Mouse (Mus musculus) ovary, postnatal 10 days (tissue): ENCODE measurements around the gene Fcrlb.
"Not testable (repeated sequence)": the region's sequence is repeated elsewhere in the genome, so short reads cannot be mapped to it uniquely, and the experiment has no call there.

Source experiments
- DNase-seq: peaks from one replicate; pipeline ENCODE4 v3.0.0; 2022; ENCODE audit warnings: low spot score

The Fcrlb gene

GRCm38 (mm10) chr1:170912891-170913615, at the start of gene Fcrlb:
TSS of gene Fcrlb (minus strand) at chr1:170912941.
- DNase-seq = no peak

DNA sequence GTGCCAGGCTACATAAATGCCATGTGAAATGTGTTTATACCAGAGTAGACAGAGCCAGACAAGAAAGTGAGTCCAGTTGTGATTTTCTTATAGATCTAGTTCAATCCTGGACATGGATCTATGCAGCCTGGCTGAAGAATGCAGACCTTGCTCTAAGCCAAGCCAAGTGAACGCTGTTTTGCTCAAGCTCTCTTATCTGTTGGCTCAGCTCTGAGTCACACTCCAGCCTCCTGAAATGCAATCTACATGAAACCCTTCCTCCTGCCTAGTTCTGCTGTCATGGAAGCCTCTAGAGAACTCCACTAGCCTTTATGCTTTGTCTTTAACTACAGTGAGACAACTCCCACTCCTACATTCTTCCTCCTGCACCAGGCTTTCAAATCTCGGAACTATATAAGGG, 49.6 kb upstream of the Fcrlb start:
- DNase-seq = no peak

- DNase-seq = no peak
Measured at GRCm38 (mm10) chr1:170961101-170961500, 48.4 kb upstream of the Fcrlb start.

- DNase-seq = no peak
Measured at GRCm38 (mm10) chr1:170959791-170960190, 47.0 kb upstream of the Fcrlb start.

DNA sequence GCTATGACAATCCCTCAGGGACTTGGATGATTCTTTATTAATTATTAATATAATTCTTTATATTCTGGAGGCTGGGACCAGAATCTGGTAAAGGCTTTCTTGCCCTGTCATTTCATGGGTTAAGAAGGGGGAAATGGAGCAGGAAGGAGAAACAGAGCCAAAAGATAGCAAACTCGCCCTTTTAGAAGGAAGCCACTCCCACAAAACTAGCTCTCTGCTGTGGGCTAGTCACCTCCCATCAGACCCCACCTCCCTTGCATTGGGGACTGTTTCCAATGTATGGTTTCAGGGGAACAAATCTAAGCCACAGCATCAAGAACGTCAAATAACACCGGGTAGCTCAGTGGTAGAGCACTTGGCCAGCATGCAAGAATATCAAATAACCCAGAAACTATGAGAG, 45.5 kb upstream of the Fcrlb start:
- DNase-seq = no peak

DNA sequence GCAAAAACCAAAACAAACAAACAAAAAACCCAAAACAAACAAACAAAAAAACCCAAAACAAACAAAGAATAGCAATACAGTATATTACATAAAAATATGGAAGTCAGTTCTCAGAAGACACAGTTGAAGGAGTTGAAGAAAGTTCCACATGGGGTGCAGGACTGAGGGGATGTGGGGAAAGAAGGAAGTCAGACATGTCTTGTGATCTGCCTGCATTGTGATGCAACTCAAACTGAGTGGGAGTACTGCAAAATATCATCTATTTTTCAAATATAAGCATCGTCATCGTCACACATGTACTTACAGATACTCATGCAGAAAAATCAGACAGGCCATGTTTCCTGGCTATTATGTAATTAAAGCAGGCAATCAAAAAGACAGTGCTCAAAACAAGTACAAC, 40.5 kb upstream of the Fcrlb start:
- DNase-seq = no peak

GRCm38 (mm10) chr1:170950772-170951171, 38.0 kb upstream of the Fcrlb start:
- DNase-seq = no peak

DNA sequence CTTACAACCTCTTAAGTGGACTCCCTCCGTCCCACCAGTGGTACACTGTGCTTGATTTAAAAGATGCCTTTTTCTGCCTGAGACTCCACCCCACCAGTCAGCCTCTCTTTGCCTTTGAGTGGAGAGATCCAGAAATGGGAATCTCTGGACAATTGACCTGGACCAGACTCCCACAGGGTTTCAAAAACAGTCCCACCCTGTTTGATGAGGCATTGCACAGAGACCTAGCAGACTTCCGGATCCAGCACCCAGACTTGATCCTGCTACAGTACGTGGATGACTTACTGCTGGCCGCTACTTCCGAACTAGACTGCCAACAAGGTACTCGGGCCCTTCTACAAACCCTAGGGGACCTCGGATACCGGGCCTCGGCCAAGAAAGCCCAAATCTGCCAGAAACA, 32.2 kb upstream of the Fcrlb start:
- not testable (repeated sequence) for DNase-seq

GRCm38 (mm10) chr1:170944151-170944550, 31.4 kb upstream of the Fcrlb start:
- DNase-seq = not testable (repeated sequence)

DNA sequence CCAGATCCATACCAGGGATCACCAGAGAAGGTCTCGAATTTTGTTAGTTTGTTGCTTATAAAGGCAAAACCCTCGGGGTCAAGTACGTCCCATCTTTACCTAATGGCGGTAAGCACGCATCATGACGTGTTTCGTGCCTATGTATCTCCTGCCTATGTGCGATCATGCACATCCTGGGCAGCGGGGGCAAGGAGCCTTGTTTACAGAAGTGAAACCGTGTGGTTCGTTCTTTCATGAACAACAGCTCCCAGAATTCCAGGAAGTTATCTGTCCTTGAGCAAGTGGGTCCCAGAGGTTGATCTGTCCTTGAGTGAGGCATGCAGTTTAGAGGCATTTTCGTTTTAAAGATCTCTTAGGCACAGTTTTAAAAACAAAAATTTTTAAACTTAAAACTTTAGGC, 26.5 kb upstream of the Fcrlb start:
- DNase-seq = no peak

- no peak for DNase-seq
Measured at GRCm38 (mm10) chr1:170934383-170934782, 21.6 kb upstream of the Fcrlb start.

GRCm38 (mm10) chr1:170933940-170934339, 21.2 kb upstream of the Fcrlb start:
- DNase-seq = no peak

DNA sequence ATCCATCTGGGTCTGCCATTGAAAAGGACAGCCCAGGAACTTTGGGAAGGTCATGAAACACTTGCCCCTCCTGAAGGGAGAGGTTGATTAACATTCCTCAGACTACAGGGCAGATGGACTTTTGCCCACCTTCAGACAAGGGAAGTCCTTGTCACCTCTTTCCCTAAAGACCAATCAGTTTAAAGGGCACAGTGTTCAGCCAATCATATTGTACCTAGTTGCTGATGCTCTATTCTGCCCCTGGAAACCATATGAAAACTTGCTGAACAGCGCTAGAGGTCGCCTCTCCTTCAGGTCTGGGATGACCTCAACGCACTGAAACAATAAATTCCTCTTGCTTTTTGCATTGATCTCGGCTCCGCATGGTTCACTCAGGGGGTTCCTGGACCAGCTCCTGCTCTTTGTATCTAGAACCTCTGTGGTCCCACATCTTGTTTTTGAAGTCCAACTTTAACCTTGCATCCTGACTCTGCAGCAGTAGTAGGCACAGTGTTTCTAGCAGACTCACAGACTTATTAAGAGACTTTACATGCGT, 20.7 kb upstream of the Fcrlb start:
- no peak for DNase-seq

DNA sequence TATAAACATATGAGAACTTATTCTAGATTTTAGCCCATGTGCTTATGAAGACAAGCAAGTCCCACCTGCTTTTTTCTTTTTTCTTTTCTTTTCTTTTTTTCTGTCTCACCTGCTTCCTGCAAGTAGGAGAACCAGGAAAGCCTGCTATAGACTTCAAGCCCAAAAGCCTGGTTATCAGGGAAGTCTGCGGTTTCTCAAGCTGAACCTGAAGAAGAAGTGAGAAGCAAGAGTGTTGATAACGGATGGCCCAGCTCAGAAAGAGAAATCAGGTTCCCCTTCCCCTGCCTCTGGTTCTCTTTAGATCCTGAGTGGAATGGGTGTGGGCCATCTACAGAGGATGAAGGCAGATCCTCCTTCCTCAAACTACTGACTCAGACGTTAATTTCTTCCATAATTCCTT, 19.3 kb upstream of the Fcrlb start:
- DNase-seq = no peak

DNA sequence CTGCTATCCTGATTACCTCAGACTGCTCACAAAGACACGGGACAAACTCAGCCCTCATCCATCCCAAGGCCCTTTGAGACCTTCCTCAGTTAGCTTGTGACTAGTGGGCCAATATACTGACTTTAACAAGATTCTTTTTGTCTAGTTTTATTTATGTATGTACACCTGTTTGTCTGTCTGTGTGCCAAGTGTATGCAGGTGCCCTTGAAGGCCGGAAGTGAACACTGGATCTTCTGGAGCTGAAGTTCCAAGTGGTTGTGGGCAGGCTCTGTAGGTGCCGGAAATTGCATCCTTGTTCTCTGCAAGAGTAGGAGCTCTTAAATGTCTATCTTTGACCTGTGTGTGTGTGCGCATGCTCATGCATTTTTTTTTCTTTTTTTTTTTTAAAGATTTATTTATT, 16.5 kb upstream of the Fcrlb start:
- DNase-seq = no peak

DNA sequence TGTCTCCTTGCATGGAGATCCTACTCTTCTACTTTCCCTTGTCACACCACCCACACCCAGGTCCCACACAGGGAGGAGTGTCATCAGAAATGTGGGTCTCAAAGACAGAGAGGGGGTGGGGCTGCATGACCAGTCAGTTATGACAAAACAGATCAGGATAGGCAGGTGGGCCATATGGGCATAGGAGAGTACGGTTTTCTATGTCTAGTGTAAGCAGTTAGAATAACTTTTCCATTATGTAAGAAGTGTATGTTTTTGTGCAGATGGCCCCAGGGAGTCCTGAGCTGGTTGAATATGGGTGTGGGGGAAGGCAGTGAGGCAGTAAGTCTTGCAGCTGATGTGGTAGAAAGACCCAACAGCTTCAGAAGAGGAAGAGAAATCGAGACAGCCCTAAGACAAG, 15.7 kb upstream of the Fcrlb start:
- no peak for DNase-seq

GRCm38 (mm10) chr1:170927378-170927777, 14.6 kb upstream of the Fcrlb start, which contains the start of gene Fcrla:
TSS of gene Fcrla (minus strand) at chr1:170927583.
- DNase-seq = no peak

- DNase-seq = no peak
Measured at GRCm38 (mm10) chr1:170926941-170927340, 14.2 kb upstream of the Fcrlb start.

DNA sequence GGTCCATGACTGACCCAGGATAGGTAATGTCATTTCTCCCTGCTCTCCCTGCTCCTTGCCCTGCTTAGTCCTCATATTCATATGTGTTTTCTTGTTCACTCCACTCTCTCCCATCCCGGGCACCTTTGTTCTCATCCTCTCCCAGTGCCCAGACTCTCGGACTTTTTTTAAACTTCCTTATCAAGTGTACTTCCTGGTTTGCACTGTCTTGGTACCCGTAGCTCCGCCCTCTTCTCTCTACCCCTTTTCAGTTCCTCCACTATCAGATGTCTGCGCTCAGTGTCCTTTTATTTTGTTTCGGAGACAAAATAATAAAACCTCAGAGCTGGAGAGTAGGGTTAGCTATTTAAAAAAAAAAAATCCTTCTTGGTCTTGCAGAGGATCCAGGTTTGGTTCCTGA, 11.7 kb upstream of the Fcrlb start:
- DNase-seq = no peak

DNA sequence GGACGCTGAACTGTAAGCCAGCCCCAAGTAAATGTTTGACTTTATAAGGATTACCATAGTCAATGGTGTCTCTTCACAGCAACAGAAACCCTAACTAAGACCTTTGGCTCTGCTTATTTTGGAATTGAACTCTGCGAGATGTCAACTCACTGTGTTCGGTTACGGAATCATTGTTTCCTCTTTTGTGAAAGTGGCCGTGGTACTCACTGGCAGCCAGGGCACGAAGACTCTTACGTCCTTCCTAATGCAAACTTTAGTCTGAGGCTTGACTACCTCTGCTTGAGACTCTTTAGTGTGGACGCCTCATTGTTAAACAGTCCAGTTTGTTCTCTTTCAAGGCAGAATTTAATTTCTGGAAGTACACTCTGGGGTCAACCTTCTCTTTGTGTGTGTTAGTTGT, 6.6 kb upstream of the Fcrlb start:
- DNase-seq = no peak

DNA sequence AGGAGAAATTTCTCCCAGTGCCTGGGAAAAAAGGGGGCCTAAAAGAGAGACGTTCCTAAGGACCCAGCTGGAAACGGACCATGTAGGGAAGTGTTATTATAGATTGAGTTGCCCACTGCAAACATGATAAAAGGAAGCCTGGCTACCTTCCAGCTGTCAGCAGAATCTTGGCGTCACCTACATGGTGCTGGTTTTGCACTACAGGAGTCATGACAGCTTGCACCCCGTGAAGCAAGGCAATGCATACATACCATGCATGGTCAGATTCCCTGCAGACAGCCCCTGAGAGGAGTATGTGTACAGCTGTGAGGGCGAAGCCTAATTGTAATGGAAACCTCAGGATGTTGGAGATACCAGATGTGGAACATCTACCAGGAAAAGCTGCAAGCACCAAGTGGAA, 2.9 kb upstream of the Fcrlb start:
- DNase-seq = no peak

- DNase-seq = no peak
Measured at GRCm38 (mm10) chr1:170911907-170912660, 657 bp downstream of the Fcrlb start.

- DNase-seq = no peak
Measured at GRCm38 (mm10) chr1:170908341-170908740, 4.4 kb downstream of the Fcrlb start.
